Mouse (Mus musculus): ENCODE data around the gene 2200002D01Rik. TPM values are rescaled to one million over a fixed set of nuclear protein-coding genes. Genes with fewer than 3 reads are reported as not detected.

Gene 2200002D01Rik
- total and polyA plus RNA-seq, 2 experiments, result 6.9 to 7.4 TPM

- Histone ChIP-seq H3K4me3 (ENCODE audit: insufficient read depth, low read depth, low read length) (no peak overlapping the region), H3K36me3 (ENCODE audit: control insufficient read depth, insufficient read depth, low read length) (no peaks in the 10 kb centered on the region; the same call in 1 of the 2 replicates), H3K79me2 (ENCODE audit: control insufficient read depth, insufficient read depth, low read length) (peaks cover 25% of the 10 kb centered on the region), H3K27ac (replicated peaks; ENCODE audit: insufficient read depth, low read depth, low read length) (no peak overlapping the region), H3K9ac (ENCODE audit: low read depth, low read length) (no peak overlapping the region), H3K4me1 (ENCODE audit: control insufficient read depth, insufficient read depth, low read length) (no peaks in the 10 kb centered on the region), H3K27me3 (ENCODE audit: control insufficient read depth, insufficient read depth, low read length) (no peaks in the 10 kb centered on the region)
- TF ChIP-seq POLR2A (IDR thresholded peaks at IDR 0.05; ENCODE audit: extremely low read depth, insufficient read depth, low read length) (no peak), CTCF (IDR thresholded peaks at IDR 0.05; ENCODE audit: low read depth, low read length) (no peak)
- DNase-seq (ENCODE audit: extremely low read depth, low read depth, low spot score), result no peak
- 88% methylated on average over 6 of the region's 6 CpGs for WGBS
These were observed 13.9 kb upstream of the 2200002D01Rik start for GRCm38 (mm10) chr7:29262151-29262550.

GRCm38 (mm10) chr7:29259781-29260730, 11.8 kb upstream of the 2200002D01Rik start:
- Histone ChIP-seq H3K27me3 (ENCODE audit: control insufficient read depth, insufficient read depth, low read length) (no peaks in the 10 kb centered on the region), H3K4me3 (ENCODE audit: insufficient read depth, low read depth, low read length) (no peak overlapping the region), H3K4me1 (ENCODE audit: control insufficient read depth, insufficient read depth, low read length) (peaks cover 2% of the 10 kb centered on the region; the same call in 1 of the 2 replicates), H3K36me3 (ENCODE audit: control insufficient read depth, insufficient read depth, low read length) (no peaks in the 10 kb centered on the region; the same call in 1 of the 2 replicates), H3K27ac (replicated peaks; ENCODE audit: insufficient read depth, low read depth, low read length) (no peak overlapping the region), H3K79me2 (ENCODE audit: control insufficient read depth, insufficient read depth, low read length) (peaks cover 14% of the 10 kb centered on the region; the same call in 1 of the 2 replicates), H3K9ac (ENCODE audit: low read depth, low read length) (no peak overlapping the region)
- no peak for TF ChIP-seq CTCF (IDR thresholded peaks at IDR 0.05; ENCODE audit: low read depth, low read length)
- TF ChIP-seq POLR2A (IDR thresholded peaks at IDR 0.05; ENCODE audit: extremely low read depth, insufficient read depth, low read length), result no peak
- no peak for DNase-seq (ENCODE audit: extremely low read depth, low read depth, low spot score)
- WGBS, result 79% methylated on average over 10 of the region's 10 CpGs

GRCm38 (mm10) chr7:29257368-29257767, 9.1 kb upstream of the 2200002D01Rik start:
- H3K27ac ChIP-seq (replicated peaks; ENCODE audit: insufficient read depth, low read depth, low read length), result no peak overlapping the region
- 50% methylated on average over 1 of the region's 1 CpGs for WGBS
- no peak for DNase-seq (ENCODE audit: extremely low read depth, low read depth, low spot score)
- H3K36me3 ChIP-seq (ENCODE audit: control insufficient read depth, insufficient read depth, low read length), result no peaks in the 10 kb centered on the region; the same call in 1 of the 2 replicates
- no peaks in the 10 kb centered on the region for H3K79me2 ChIP-seq (ENCODE audit: control insufficient read depth, insufficient read depth, low read length)
- H3K4me3 ChIP-seq (ENCODE audit: insufficient read depth, low read depth, low read length), result no peak overlapping the region
- no peak for TF ChIP-seq POLR2A (IDR thresholded peaks at IDR 0.05; ENCODE audit: extremely low read depth, insufficient read depth, low read length)
- TF ChIP-seq CTCF (IDR thresholded peaks at IDR 0.05; ENCODE audit: low read depth, low read length), result no peak
- no peaks in the 10 kb centered on the region for H3K27me3 ChIP-seq (ENCODE audit: control insufficient read depth, insufficient read depth, low read length)
- H3K4me1 ChIP-seq (ENCODE audit: control insufficient read depth, insufficient read depth, low read length), result peaks cover 13% of the 10 kb centered on the region
- no peak overlapping the region for H3K9ac ChIP-seq (ENCODE audit: low read depth, low read length)

GRCm38 (mm10) chr7:29255875-29256274, 7.6 kb upstream of the 2200002D01Rik start:
- Histone ChIP-seq H3K4me1 (ENCODE audit: control insufficient read depth, insufficient read depth, low read length) (peaks cover 16% of the 10 kb centered on the region), H3K4me3 (ENCODE audit: insufficient read depth, low read depth, low read length) (no peak overlapping the region), H3K79me2 (ENCODE audit: control insufficient read depth, insufficient read depth, low read length) (no peaks in the 10 kb centered on the region), H3K27me3 (ENCODE audit: control insufficient read depth, insufficient read depth, low read length) (no peaks in the 10 kb centered on the region), H3K27ac (replicated peaks; ENCODE audit: insufficient read depth, low read depth, low read length) (0 out of 2 replicates have a peak overlapping the region, but pooled peaks have one; percentile 22), H3K36me3 (ENCODE audit: control insufficient read depth, insufficient read depth, low read length) (no peaks in the 10 kb centered on the region; the same call in 1 of the 2 replicates), H3K9ac (ENCODE audit: low read depth, low read length) (no peak overlapping the region)
- TF ChIP-seq CTCF (IDR thresholded peaks at IDR 0.05; ENCODE audit: low read depth, low read length) (no peak), POLR2A (IDR thresholded peaks at IDR 0.05; ENCODE audit: extremely low read depth, insufficient read depth, low read length) (no peak)
- peak; percentile 82 for DNase-seq (ENCODE audit: extremely low read depth, low read depth, low spot score)
- WGBS, result 19% methylated on average over 4 of the region's 4 CpGs

- H3K9ac ChIP-seq (ENCODE audit: low read depth, low read length), result no peak overlapping the region
- 0 out of 2 replicates have a peak, but pooled peaks have one; percentile 16 for TF ChIP-seq POLR2A (IDR thresholded peaks at IDR 0.05; ENCODE audit: extremely low read depth, insufficient read depth, low read length)
- TF ChIP-seq CTCF (IDR thresholded peaks at IDR 0.05; ENCODE audit: low read depth, low read length), result no peak
- H3K27ac ChIP-seq (replicated peaks; ENCODE audit: insufficient read depth, low read depth, low read length), result peak overlapping the region; percentile 62
- peak; percentile 85 for DNase-seq (ENCODE audit: extremely low read depth, low read depth, low spot score)
- H3K36me3 ChIP-seq (ENCODE audit: control insufficient read depth, insufficient read depth, low read length), result no peaks in the 10 kb centered on the region
- no peak overlapping the region for H3K4me3 ChIP-seq (ENCODE audit: insufficient read depth, low read depth, low read length)
- WGBS, result 26% methylated on average over 5 of the region's 5 CpGs
- no peaks in the 10 kb centered on the region for H3K79me2 ChIP-seq (ENCODE audit: control insufficient read depth, insufficient read depth, low read length)
- peaks cover 18% of the 10 kb centered on the region for H3K4me1 ChIP-seq (ENCODE audit: control insufficient read depth, insufficient read depth, low read length)
- no peaks in the 10 kb centered on the region for H3K27me3 ChIP-seq (ENCODE audit: control insufficient read depth, insufficient read depth, low read length)
These were observed 5.6 kb upstream of the 2200002D01Rik start for GRCm38 (mm10) chr7:29253842-29254241.
